Mouse (Mus musculus): ENCODE measurements around the gene 0610009B22Rik.

DNA sequence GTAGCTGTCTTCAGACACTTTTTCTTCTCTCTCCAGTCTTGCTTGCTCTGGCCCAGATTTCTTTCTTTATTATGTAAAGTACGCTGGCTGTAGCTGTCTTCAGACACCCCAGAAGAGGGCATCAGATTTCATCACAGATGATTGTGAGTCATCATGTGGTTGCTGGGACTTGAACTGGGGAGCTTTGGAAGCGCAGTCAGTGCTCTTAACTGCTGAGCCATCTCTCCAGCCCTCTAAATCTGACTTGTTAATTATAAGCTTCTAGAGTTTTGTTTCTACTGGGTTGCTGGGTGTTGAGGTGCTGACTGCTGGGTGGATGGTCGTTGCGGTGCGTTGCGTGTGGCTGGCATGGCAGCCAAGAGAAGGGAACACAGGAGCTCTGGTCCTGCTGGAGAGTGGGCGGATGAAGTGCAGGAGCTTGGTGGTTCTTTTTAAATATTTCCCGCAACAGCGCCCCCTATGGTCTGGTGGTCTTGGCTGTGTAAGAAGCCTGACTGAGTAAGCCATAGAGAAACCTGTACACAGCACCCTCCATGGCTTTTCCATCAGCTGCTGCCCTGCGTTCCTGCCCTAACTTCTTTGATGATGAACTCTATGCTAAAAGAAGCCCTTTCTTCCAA lies 14.8 kb upstream of the 0610009B22Rik start:
- TF ChIP-seq CTCF (IDR thresholded peaks at IDR 0.05; ENCODE audit: low read depth, low read length) (peak; percentile 38), POLR2A (IDR thresholded peaks at IDR 0.05; ENCODE audit: extremely low read depth, insufficient read depth, low read length) (no peak)

All from liver, adult 2 months (tissue).